Mouse (Mus musculus): ENCODE measurements around the gene Gipc3.

Gipc3 gene

DNA sequence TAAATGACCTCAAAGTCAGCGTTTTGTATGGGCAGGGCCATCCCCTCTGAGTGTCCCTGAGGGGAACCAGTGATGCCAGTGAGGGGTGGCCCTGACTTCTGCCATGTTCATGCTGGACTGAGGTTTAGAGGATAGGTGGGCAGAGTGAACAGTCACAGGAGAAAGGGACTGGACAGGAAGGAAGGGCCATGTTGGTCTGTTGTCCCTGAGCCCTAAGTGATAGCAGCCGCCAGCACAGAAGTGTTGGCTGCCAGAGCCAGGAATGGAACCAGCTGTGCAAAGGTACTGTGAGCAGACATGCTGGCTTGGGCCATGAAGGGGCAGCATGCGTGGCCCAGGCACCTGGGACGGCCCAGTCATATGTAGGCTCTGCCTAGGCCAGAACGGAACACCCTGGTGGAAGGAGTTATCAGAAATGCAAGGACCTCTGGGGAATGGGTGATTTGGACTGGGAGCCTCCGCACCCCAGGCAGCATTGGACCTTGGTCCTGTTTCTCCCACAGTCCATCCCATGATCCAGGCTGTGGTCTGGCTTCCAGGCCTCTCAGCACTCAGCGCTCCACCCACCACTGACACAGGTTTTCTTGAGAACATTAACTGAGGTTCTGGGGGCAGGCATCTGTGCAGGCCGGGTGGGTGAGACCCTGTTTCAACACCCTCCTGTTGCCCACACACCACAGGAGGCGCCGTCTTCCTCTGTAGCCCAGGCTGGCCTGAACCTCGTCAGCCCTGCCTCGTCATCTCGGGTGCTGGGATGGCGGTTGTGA, 43.3 kb downstream of the Gipc3 start:
- DNase-seq (ENCODE audit: low spot score): no peak

DNA sequence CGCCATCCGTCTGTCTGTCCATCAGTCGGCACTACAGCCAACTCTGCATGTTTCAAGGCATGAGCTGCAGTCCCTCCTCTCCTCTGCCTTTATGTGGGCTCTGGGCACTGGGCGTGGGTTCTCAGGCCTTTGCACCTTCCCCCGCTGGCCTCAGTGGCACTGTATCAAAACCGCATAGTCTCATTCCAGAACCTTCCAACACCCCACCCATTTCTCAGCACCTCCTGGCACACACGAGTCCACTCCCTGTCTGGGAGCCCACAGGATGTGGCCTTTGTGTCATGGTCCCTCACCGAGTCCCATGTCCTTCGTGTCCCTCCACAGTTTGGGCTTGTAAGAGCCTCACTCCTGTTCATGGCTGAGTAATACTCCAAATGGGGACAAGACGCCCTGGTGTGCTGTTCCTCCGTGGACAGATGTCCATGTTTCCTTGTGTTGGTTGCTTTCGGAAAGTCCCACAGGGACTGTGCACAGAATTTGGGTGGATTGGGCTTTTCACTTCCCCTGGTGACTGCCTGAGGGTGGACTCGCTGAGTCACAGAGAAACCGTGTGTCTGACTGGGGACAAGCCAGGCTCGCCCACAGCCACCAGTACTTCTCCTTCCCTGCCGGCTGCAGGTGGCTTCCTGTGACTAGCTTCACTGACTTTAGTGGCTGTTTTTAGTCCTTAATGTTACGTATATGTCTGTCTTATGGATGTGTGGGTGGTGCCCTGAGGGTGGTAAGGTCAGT, 44.5 kb downstream of the Gipc3 start:
- no peak for DNase-seq (ENCODE audit: low spot score)

- DNase-seq (ENCODE audit: low spot score): no peak
Measured at GRCm38 (mm10) chr10:81297845-81298244, 45.2 kb downstream of the Gipc3 start.

DNA sequence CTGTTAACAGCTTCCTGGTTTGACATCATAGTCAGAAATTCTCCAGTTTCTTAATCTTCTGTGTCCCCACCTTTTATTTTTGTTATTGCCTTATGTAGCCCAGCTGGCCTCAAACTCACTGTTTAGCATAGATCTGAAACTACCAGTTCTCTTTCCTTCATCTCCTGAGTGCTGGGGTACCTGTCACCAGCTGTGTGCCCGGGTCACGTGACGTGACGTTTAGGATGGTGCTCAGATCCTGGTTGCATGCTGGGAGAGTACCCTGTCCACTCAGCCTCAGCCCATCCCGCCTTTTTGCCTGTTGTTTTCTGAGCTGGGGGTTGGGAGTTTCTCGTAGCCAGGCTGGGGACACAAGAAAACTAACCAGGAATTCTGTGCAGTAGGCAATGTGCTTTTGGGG, 45.8 kb downstream of the Gipc3 start:
- DNase-seq (ENCODE audit: low spot score): no peak

DNA sequence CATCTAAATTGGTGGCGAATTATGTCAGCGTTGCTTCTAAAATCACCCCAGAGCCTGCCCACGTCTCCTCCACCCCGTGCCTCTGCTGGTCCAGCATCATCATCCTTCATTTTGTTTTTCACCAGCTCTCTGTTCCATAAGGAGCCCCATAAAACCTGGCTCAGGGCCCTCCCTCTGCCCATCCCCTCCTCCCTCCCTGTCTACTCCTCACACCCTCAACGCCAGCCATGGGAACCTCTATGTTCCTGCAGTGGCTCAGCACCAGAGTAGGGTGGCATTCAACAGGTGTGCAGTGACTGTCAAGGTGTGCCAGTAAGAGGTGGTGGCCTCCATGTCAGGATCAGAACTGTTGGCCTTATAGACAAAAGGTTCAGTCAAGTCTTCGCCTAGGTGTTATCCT, 47.9 kb downstream of the Gipc3 start:
- DNase-seq (ENCODE audit: low spot score): no peak

DNA sequence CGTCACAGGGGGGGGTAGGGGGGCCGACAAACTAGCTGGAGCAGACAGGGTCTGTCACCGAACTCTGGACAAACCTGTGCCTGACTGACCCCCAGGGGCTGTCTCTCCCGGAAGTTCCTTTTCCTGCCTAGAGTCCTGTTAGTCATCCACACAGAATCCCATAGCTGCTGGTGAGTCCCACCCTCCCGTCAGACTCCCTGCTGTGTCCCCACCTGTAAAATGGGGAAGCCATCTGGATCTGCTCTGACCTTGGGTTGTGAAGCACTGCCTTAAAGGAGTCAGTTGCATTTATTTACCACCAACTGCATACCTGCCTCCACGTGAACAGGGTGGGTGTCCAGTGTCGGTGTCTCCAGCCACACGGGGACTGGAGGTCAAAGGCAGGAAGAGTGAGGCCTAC, 48.6 kb downstream of the Gipc3 start:
- DNase-seq (ENCODE audit: low spot score): no peak

- DNase-seq (ENCODE audit: low spot score): no peak
Measured at GRCm38 (mm10) chr10:81293334-81294030, 49.6 kb downstream of the Gipc3 start.

DNA sequence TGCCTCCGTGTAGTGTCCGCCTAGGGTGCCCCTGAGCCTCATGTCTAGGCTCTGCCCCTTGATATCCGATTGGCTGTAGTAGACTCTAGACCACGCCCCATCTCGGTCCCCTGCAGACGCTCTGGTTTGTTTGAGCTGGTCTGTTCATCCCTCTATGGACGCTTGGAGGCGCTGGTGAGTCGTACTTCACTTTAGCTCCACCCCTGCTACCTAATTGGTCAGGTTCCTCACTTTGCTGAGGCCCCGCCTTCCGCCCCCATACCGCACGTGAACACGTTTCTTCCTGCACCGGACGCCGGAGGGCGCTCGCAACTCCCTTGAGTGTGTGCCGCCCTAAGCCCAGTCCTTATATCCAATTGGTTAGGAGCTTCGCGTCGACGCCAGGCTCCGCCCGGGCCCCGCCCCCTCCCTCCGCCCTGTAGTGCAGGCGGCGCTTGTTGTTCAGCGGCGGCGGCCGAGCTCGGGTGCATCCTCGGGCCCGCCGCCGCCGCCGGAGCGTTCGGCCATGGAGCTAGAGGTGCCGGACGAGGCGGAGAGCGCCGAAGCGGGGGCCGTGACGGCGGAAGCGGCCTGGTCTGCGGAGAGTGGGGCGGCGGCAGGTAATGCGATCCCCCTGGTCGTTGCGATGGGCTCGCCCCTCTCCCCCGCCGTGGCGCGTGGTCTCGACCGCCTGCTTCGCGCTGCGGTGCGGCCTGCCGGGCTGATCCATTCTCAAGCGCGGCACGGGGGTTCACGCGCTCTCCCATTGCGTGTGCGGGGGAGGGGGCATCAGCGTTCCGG, 50.3 kb downstream of the Gipc3 start, which contains the start of gene Pip5k1c:
Pip5k1c (plus strand) TSS at position 410 of the 780 bp plus-strand sequence.
- DNase-seq (ENCODE audit: low spot score): peak; percentile 100

DNA sequence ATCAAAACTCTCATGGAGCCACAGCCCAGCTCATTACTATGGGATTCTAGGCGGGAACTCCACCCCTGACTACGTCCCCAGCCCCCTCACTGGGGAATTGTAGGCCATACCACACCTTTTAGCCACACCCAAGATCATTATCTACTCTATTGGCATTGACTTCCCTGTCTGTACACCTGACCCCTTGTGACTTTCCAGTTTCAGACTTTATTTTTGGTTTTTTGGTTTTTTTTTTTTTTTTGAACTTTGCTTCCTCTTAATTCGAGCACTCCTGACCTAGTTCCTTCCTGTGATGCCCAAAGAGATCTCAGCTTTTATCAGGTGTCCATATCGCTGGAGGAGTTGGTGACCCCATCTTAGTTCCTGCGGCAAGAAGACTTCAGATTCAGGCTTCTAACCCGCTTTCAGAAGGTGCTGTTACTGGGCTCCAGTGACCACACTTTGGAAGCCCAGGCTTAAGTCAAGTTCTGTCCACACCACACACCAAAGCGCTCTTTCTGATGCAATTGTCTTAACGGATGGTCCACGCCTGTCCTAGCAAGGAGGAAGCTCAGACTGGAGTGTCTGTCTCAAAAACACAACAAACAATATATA, 51.5 kb downstream of the Gipc3 start, which contains the start of gene Tjp3:
Tjp3 (minus strand) TSS at position 71 of the 594 bp plus-strand sequence.
- no peak for DNase-seq (ENCODE audit: low spot score)

GRCm38 (mm10) chr10:81290698-81291460, 52.2 kb downstream of the Gipc3 start:
- DNase-seq (ENCODE audit: low spot score): no peak

DNA sequence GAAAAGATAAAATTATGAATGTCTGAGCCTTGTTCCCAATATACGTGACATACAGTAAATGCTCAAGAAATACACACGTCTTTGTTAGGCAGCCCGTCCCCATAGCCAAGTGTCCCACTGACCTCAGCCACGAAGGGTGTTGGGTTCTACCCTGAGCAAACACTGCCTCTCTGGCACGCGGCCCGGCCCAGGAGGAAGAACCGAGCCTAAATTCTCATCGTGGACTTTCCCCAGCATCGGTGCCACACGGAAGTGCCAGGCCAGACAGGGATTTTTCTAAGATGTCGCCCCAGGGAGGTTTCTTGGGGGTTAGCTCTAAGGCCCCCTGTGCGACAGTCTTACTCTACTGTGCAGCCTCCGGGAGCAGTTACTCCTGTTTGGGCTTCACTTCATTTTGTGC, 53.3 kb downstream of the Gipc3 start:
- DNase-seq (ENCODE audit: low spot score): no peak

DNA sequence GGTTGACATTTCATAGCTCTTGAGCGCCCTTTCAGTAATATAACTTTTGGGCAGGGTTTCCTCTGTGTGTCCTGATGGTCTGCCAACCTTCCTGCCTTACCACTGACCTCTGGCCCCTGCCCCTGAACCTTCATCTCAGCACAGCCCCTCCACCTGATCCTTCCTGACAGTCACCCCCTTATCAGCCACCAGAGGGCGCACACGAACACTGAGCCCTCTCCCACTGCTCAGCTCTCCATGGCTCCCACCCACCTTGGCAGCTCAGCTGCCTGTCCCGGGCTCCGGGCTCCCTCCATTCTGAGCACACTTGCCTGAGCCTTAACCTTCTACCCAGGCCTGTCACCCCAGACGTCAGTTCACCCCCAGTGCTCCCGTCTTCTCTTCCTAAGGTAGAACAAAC, 53.8 kb downstream of the Gipc3 start:
- DNase-seq (ENCODE audit: low spot score): peak; percentile 90

DNA sequence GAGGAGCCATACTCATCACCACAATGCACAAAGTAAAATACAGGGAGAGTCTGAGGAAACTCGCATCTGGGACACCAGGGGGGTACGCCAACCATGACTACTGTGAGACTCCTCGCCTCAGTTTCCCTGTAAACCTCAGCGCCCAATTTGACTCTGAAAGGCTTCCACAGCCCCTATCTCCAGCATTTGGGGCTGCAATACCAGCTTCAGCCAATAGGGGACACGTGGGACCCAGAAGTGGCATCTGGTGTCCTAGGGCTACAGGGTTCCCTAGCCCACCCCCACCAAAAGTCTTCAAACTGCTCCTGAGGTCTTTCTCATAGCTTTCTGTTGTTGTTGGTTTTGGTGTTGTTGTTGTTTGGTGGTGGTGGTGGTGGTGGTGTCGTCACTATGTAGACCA, 54.5 kb downstream of the Gipc3 start:
- peak; percentile 56 for DNase-seq (ENCODE audit: low spot score)

- DNase-seq (ENCODE audit: low spot score): peak; percentile 41
Measured at GRCm38 (mm10) chr10:81287513-81288157, 55.4 kb downstream of the Gipc3 start.

- peak; percentile 44 for DNase-seq (ENCODE audit: low spot score)
Measured at GRCm38 (mm10) chr10:81286586-81286985, 56.5 kb downstream of the Gipc3 start.

DNA sequence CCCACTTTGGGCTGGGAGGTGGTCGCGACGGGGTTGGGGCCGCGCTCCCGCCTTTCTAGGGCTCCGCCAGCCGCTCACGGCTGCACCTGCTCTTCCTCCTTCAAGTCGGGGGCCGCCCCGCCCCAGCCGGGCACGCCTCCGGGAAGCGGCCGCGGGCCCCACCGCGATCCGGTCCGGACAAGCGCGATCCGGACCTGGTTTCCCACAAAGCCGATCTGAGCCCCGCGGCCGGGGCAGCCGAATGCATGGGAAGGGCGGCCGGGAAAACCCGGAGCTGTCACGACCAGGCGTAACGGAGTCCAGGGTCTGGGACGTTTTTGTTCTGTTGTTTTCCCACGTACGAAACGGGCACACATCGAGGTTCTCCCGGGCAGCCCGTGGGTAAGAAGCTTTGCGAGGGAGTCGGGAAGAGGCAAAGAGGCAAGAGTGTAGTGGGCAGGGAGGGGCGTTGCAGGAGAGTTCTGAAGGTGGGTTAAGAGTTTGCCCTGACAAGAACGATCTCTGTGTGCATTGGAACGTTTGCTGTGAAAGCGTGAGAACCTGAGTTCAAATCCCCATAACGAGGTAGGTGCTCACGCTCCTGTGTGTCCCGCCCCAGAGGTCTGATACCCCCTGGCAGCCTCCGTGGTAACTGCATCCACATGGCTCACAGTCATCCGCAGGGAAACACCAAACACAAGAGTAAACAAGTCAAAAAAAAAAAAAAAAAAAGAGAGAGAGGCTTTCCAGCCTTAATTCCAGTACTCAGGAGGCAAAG, 57.2 kb downstream of the Gipc3 start:
- peak; percentile 91 for DNase-seq (ENCODE audit: low spot score)
